8 mouse cellular contexts compared by ENCODE assay signal in genomic region chr8:122523652-122524360, GRCm38 (mm10). TPM values are rescaled to one million over a fixed set of nuclear protein-coding genes. Genes with fewer than 3 reads are reported as not detected.
A peak's percentile ranks its signal among the peaks of the same experiment; 100 is the strongest.
DNase-seq lines count a peak whose midpoint lies in the region; ATAC-seq lines count a peak whose summit lies in the region.

No protein-coding gene starts in this region.

- H3K4me2 ChIP-seq in lung, embryonic 16.5 days (ENCODE audit: low read depth, low read length) = peak overlapping the region; percentile 19
- peak overlapping the region; percentile 24 for H3K4me2 ChIP-seq in hindbrain, embryonic 12.5 days (replicated peaks)
- H3K4me2 ChIP-seq in neural tube, embryonic 15.5 days = peak overlapping the region; percentile 42

- intact Hi-C loops in left cerebral cortex, postnatal 36 days (cut with DNase I) = no loop called here
- intact Hi-C loops in gastrocnemius, postnatal 14 days (cut with DNase I; ENCODE audit: low total_unique reads) = no loop called here

- H3K4me1 ChIP-seq in lung, embryonic 16.5 days (replicated peaks; ENCODE audit: control insufficient read depth, insufficient read depth, low read length) = peaks cover 66% of the 10 kb centered on the region
- H3K4me1 ChIP-seq in embryonic facial prominence, embryonic 10.5 days = peaks cover 68% of the 10 kb centered on the region
- peaks cover 40% of the 10 kb centered on the region for H3K4me1 ChIP-seq in hindbrain, embryonic 12.5 days
- H3K4me1 ChIP-seq in neural tube, embryonic 15.5 days = peaks cover 29% of the 10 kb centered on the region

- peak overlapping the region; percentile 46 for H3K9ac ChIP-seq in lung, embryonic 16.5 days (ENCODE audit: low read length)
- no peak overlapping the region for H3K9ac ChIP-seq in hindbrain, embryonic 12.5 days
- H3K9ac ChIP-seq in neural tube, embryonic 15.5 days (replicated peaks) = peak overlapping the region; percentile 38; the same call in 1 of the 2 replicates

- DNase-seq in lung, postnatal 14 days = no peak
- no peak for DNase-seq in embryonic facial prominence, embryonic 10.5 days (ENCODE audit: low spot score)
- DNase-seq in left cerebral cortex, postnatal 36 days (ENCODE audit: low spot score in 2 of 2) = peak; percentile 19 to 31
- DNase-seq in gastrocnemius, postnatal 14 days = no peak

- H3K4me3 ChIP-seq in lung, embryonic 16.5 days (ENCODE audit: low read length) = no peak overlapping the region
- peak overlapping the region; percentile 28; the same call in 1 of the 2 replicates for H3K4me3 ChIP-seq in embryonic facial prominence, embryonic 10.5 days
- no peak overlapping the region for H3K4me3 ChIP-seq in hindbrain, embryonic 12.5 days
- no peak overlapping the region for H3K4me3 ChIP-seq in neural tube, embryonic 15.5 days (replicated peaks)

- no peak for ATAC-seq in lung, embryonic 16.5 days (ENCODE audit: low read depth)
- ATAC-seq in hindbrain, embryonic 12.5 days (ENCODE audit: low FRiP score) = peak; percentile 75
- ATAC-seq in neural tube, embryonic 15.5 days (ENCODE audit: low FRiP score) = peak; percentile 47
- no peak for ATAC-seq in activated CD4-positive, CD25-positive, alpha-beta regulatory T cell, adult 4 months

- H3K27me3 ChIP-seq in lung, embryonic 16.5 days (ENCODE audit: control insufficient read depth, insufficient read depth, low read depth, low read length) = no peaks in the 10 kb centered on the region
- no peaks in the 10 kb centered on the region for H3K27me3 ChIP-seq in embryonic facial prominence, embryonic 10.5 days (replicated peaks; ENCODE audit: low read depth, poor library complexity, severe bottlenecking)
- no peaks in the 10 kb centered on the region for H3K27me3 ChIP-seq in hindbrain, embryonic 12.5 days
- H3K27me3 ChIP-seq in neural tube, embryonic 15.5 days (replicated peaks) = peaks cover 6% of the 10 kb centered on the region; the same call in 1 of the 2 replicates

- H3K36me3 ChIP-seq in lung, embryonic 16.5 days (ENCODE audit: control insufficient read depth, insufficient read depth, low read length) = no peaks in the 10 kb centered on the region
- H3K36me3 ChIP-seq in embryonic facial prominence, embryonic 10.5 days (replicated peaks) = peaks cover 5% of the 10 kb centered on the region; the same call in 1 of the 2 replicates
- H3K36me3 ChIP-seq in hindbrain, embryonic 12.5 days = no peaks in the 10 kb centered on the region
- H3K36me3 ChIP-seq in neural tube, embryonic 15.5 days = no peaks in the 10 kb centered on the region

- 22% methylated on average over 23 of the region's 23 CpGs for WGBS in lung, embryonic 16.5 days
- 26% methylated on average over 23 of the region's 23 CpGs for WGBS in embryonic facial prominence, embryonic 10.5 days
- 18% methylated on average over 23 of the region's 23 CpGs for WGBS in hindbrain, embryonic 12.5 days
- WGBS in neural tube, embryonic 15.5 days = 9% methylated on average over 23 of the region's 23 CpGs

- no peaks in the 10 kb centered on the region for H3K9me3 ChIP-seq in lung, embryonic 16.5 days (ENCODE audit: control insufficient read depth, low read length)
- no peaks in the 10 kb centered on the region; the same call in 1 of the 2 replicates for H3K9me3 ChIP-seq in embryonic facial prominence, embryonic 10.5 days
- no peaks in the 10 kb centered on the region; the same call in 1 of the 2 replicates for H3K9me3 ChIP-seq in hindbrain, embryonic 12.5 days (replicated peaks)
- H3K9me3 ChIP-seq in neural tube, embryonic 15.5 days (replicated peaks) = no peaks in the 10 kb centered on the region

- peak overlapping the region; percentile 79 for H3K27ac ChIP-seq in lung, embryonic 16.5 days (ENCODE audit: low read length)
- peak overlapping the region; percentile 72 for H3K27ac ChIP-seq in embryonic facial prominence, embryonic 10.5 days (replicated peaks)
- peak overlapping the region; percentile 77 for H3K27ac ChIP-seq in hindbrain, embryonic 12.5 days
- H3K27ac ChIP-seq in neural tube, embryonic 15.5 days (replicated peaks) = peak overlapping the region; percentile 54

RNA-seq across cellular contexts. Expression of gene Piezo1, which starts 27.3 kb away (rescaled TPM):
- polyA plus RNA-seq in lung, embryonic 16.5 days (2015; fragmentation: Nextera tagmentation; extraction: Ambion mirVana) = 23.3 and 30.0 TPM in 2 replicates
- polyA plus RNA-seq in embryonic facial prominence, embryonic 10.5 days (2016; fragmentation: Nextera tagmentation; extraction: Ambion mirVana) = 8.5 and 9.0 TPM in 2 replicates
- polyA plus RNA-seq in hindbrain, embryonic 12.5 days (2016; fragmentation: Nextera tagmentation; extraction: Ambion mirVana) = 8.9 TPM in 2 replicates
- 1 to 10 TPM; 6.5 to 7.6 TPM for total RNA-seq in left cerebral cortex, postnatal 36 days (2021)
- 2.1 and 5.1 TPM in 2 replicates for polyA plus RNA-seq in neural tube, embryonic 15.5 days (2015; fragmentation: Nextera tagmentation; extraction: Ambion mirVana)
- total RNA-seq in gastrocnemius, postnatal 14 days (2021) = 10 to 100 TPM; 15.1 to 15.4 TPM
- polyA plus RNA-seq in activated CD4-positive, CD25-positive, alpha-beta regulatory T cell, adult 4 months (2017; shearing (Covaris generic)) = 10 to 100 TPM; 11.8 to 22.2 TPM

RNA-seq across cellular contexts. Expression of gene Cdt1, which starts 44.0 kb away (rescaled TPM):
- polyA plus RNA-seq in lung, embryonic 16.5 days (2015; fragmentation: Nextera tagmentation; extraction: Ambion mirVana) = 39.1 and 41.1 TPM in 2 replicates
- 70.0 and 76.4 TPM in 2 replicates for polyA plus RNA-seq in embryonic facial prominence, embryonic 10.5 days (2016; fragmentation: Nextera tagmentation; extraction: Ambion mirVana)
- polyA plus RNA-seq in hindbrain, embryonic 12.5 days (2016; fragmentation: Nextera tagmentation; extraction: Ambion mirVana) = 22.7 and 23.9 TPM in 2 replicates
- 1 to 10 TPM; 1.8 to 3.5 TPM for total RNA-seq in left cerebral cortex, postnatal 36 days (2021)
- polyA plus RNA-seq in neural tube, embryonic 15.5 days (2015; fragmentation: Nextera tagmentation; extraction: Ambion mirVana) = 6.8 and 15.4 TPM in 2 replicates
- 1 to 10 TPM; 1.8 to 3.0 TPM for total RNA-seq in gastrocnemius, postnatal 14 days (2021)
- 10 to 100 TPM; 10.4 to 13.0 TPM for polyA plus RNA-seq in activated CD4-positive, CD25-positive, alpha-beta regulatory T cell, adult 4 months (2017; shearing (Covaris generic))

RNA-seq across cellular contexts. Expression of gene Ctu2, which starts 47.9 kb away (rescaled TPM):
- polyA plus RNA-seq in lung, embryonic 16.5 days (2015; fragmentation: Nextera tagmentation; extraction: Ambion mirVana) = 34.7 and 36.9 TPM in 2 replicates
- 69.9 and 72.9 TPM in 2 replicates for polyA plus RNA-seq in embryonic facial prominence, embryonic 10.5 days (2016; fragmentation: Nextera tagmentation; extraction: Ambion mirVana)
- 66.7 and 68.1 TPM in 2 replicates for polyA plus RNA-seq in hindbrain, embryonic 12.5 days (2016; fragmentation: Nextera tagmentation; extraction: Ambion mirVana)
- total RNA-seq in left cerebral cortex, postnatal 36 days (2021) = 10 to 100 TPM; 19.7 to 29.1 TPM
- 66.2 and 80.2 TPM in 2 replicates for polyA plus RNA-seq in neural tube, embryonic 15.5 days (2015; fragmentation: Nextera tagmentation; extraction: Ambion mirVana)
- 1 to 10 TPM; 7.6 to 8.6 TPM for total RNA-seq in gastrocnemius, postnatal 14 days (2021)
- 10 to 100 TPM; 11.0 to 14.6 TPM for polyA plus RNA-seq in activated CD4-positive, CD25-positive, alpha-beta regulatory T cell, adult 4 months (2017; shearing (Covaris generic))

RNA-seq across cellular contexts. Expression of gene Rnf166, which starts 47.9 kb away (rescaled TPM):
- polyA plus RNA-seq in lung, embryonic 16.5 days (2015; fragmentation: Nextera tagmentation; extraction: Ambion mirVana) = 38.1 and 40.1 TPM in 2 replicates
- 32.1 and 33.6 TPM in 2 replicates for polyA plus RNA-seq in embryonic facial prominence, embryonic 10.5 days (2016; fragmentation: Nextera tagmentation; extraction: Ambion mirVana)
- polyA plus RNA-seq in hindbrain, embryonic 12.5 days (2016; fragmentation: Nextera tagmentation; extraction: Ambion mirVana) = 35.3 and 39.2 TPM in 2 replicates
- 10 to 100 TPM; 32.2 to 38.9 TPM for total RNA-seq in left cerebral cortex, postnatal 36 days (2021)
- polyA plus RNA-seq in neural tube, embryonic 15.5 days (2015; fragmentation: Nextera tagmentation; extraction: Ambion mirVana) = 34.9 and 36.8 TPM in 2 replicates
- total RNA-seq in gastrocnemius, postnatal 14 days (2021) = 10 to 100 TPM; 23.9 to 28.7 TPM
- polyA plus RNA-seq in activated CD4-positive, CD25-positive, alpha-beta regulatory T cell, adult 4 months (2017; shearing (Covaris generic)) = 10 to 100 TPM; 35.0 to 36.0 TPM

RNA-seq across cellular contexts. Expression of gene Aprt, which starts 52.9 kb away (rescaled TPM):
- 279 and 290 TPM in 2 replicates for polyA plus RNA-seq in lung, embryonic 16.5 days (2015; fragmentation: Nextera tagmentation; extraction: Ambion mirVana)
- 296 and 300 TPM in 2 replicates for polyA plus RNA-seq in embryonic facial prominence, embryonic 10.5 days (2016; fragmentation: Nextera tagmentation; extraction: Ambion mirVana)
- polyA plus RNA-seq in hindbrain, embryonic 12.5 days (2016; fragmentation: Nextera tagmentation; extraction: Ambion mirVana) = 160 and 185 TPM in 2 replicates
- 10 to 100 TPM; 54.5 to 62.3 TPM for total RNA-seq in left cerebral cortex, postnatal 36 days (2021)
- polyA plus RNA-seq in neural tube, embryonic 15.5 days (2015; fragmentation: Nextera tagmentation; extraction: Ambion mirVana) = 189 and 207 TPM in 2 replicates
- 10 to 100 TPM; 40.1 to 44.1 TPM for total RNA-seq in gastrocnemius, postnatal 14 days (2021)
- 100 to 1,000 TPM; 168 to 203 TPM for polyA plus RNA-seq in activated CD4-positive, CD25-positive, alpha-beta regulatory T cell, adult 4 months (2017; shearing (Covaris generic))

Comparison
In these comparisons a context has a peak if more than half of its experiments do, and no peak if none do; other contexts are left out.
1. ATAC-seq: peak in hindbrain, embryonic 12.5 days (single experiment) and neural tube, embryonic 15.5 days (single experiment); none in lung, embryonic 16.5 days (single experiment) and activated CD4-positive, CD25-positive, alpha-beta regulatory T cell, adult 4 months (single experiment).
2. DNase-seq: peak in left cerebral cortex, postnatal 36 days (2 of 2); none in lung, postnatal 14 days (single experiment), embryonic facial prominence, embryonic 10.5 days (single experiment) and gastrocnemius, postnatal 14 days (single experiment).
3. Peak in every context shown above with its lines, with median percentiles within 50 percentile points of each other: H3K27ac ChIP-seq and H3K4me2 ChIP-seq.